Mouse (Mus musculus) liver, embryonic 11.5 days (tissue): ENCODE results near the gene Brd4. TPM values are rescaled to one million over a fixed set of nuclear protein-coding genes. Genes with fewer than 3 reads are reported as not detected.

Experiments used
- ATAC-seq: fragments of 200-750 bp; cut with Nextera tagmentation; replicated peaks from 2 replicates; pipeline ENCODE4 v1.8.0; 2017; ENCODE audit warnings: moderate number of reproducible peaks, mild to moderate bottlenecking, moderate TSS enrichment, moderate library complexity; ENCODE audit not compliant: low FRiP score
- DNase-seq: peaks from one replicate; pipeline ENCODE4 v3.0.0-alpha.2; 2017; ENCODE audit warnings: low spot score
- H3K27ac ChIP-seq: fragments of 300-500 bp; sonication (generic); 2 replicates; pipeline ENCODE4 v1.5.1; 2014; ENCODE audit warnings: mild to moderate bottlenecking, low read depth, low read length, control low read depth
- H3K27me3 ChIP-seq: fragments of 300-500 bp; sonication (generic); replicated peaks from 2 replicates; pipeline ENCODE4 v1.6.1; 2014; ENCODE audit warnings: low read length, mixed read lengths; ENCODE audit not compliant: control insufficient read depth, insufficient read depth
- H3K36me3 ChIP-seq: fragments of 300-500 bp; sonication (generic); 2 replicates; pipeline ENCODE4 v1.6.1; 2014; ENCODE audit warnings: mild to moderate bottlenecking, low read length, moderate library complexity, mixed read lengths; ENCODE audit not compliant: control insufficient read depth, insufficient read depth
- H3K4me1 ChIP-seq: fragments of 300-500 bp; sonication (generic); replicated peaks from 2 replicates; pipeline ENCODE4 v1.6.1; 2014; ENCODE audit warnings: low read length, mixed read lengths; ENCODE audit not compliant: control insufficient read depth, insufficient read depth
- H3K4me2 ChIP-seq: fragments of 300-500 bp; sonication (generic); 2 replicates; pipeline ENCODE4 v1.6.1; 2014; ENCODE audit warnings: mild to moderate bottlenecking, control low read depth, moderate library complexity
- H3K4me3 ChIP-seq: fragments of 300-500 bp; sonication (generic); 2 replicates; pipeline ENCODE4 v1.5.1; 2014; ENCODE audit warnings: low read depth, low read length, control low read depth
- H3K9ac ChIP-seq: fragments of 300-500 bp; sonication (generic); 2 replicates; pipeline ENCODE4 v1.6.1; 2014; ENCODE audit warnings: low read depth, low read length, control low read depth
- H3K9me3 ChIP-seq: fragments of 300-500 bp; sonication (generic); 2 replicates; pipeline ENCODE4 v1.6.1; 2016; ENCODE audit warnings: low read length, inconsistent platforms, mixed read lengths; ENCODE audit not compliant: control insufficient read depth
- WGBS: fragments of 180-500 bp; shearing (Covaris S2); extraction: QIAGEN DNeasy Blood & Tissue Kit; methylation state at CpG from one replicate; pipeline ENCODE4 v1.1.7; 2014; 5-methylcytosine and 5-hydroxymethylcytosine counted together
- polyA plus RNA-seq: library from polyadenylated mRNA; unstranded; fragments of >200 nt; fragmentation: Nextera tagmentation; extraction: Ambion mirVana; gene quantifications from 2 replicates; pipeline ENCODE4 v1.2.1, GENCODE M21; 2014

The Brd4 gene
- polyA plus RNA-seq, 1 experiment from 2014 or later = 97.6 TPM

DNA sequence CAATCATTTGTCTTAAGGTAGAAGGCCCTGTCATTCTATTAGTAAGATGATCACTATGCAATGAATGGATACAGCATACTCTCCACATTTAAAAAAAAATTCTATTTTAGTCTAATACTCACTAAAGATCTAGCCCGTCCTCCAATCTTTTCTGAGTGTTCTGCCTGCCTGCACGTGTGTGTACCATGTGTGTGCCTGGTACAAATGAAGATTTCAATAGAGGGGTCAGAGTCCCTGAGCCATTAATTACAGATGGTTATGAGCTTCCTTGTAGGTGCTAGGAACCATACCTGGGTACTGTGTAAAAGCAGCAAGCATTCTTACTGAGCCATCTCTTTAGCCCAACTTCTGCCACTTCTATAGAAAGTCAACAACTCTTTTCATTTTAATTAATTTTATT is 27.6 kb downstream of the Brd4 start:
- Histone ChIP-seq H3K27me3 (no peaks in the 10 kb centered on the region), H3K9me3 (no peaks in the 10 kb centered on the region), H3K4me2 (no peak overlapping the region), H3K36me3 (no peaks in the 10 kb centered on the region; the same call in 1 of the 2 replicates), H3K27ac (no peak overlapping the region), H3K4me3 (no peak overlapping the region), H3K9ac (no peak overlapping the region), H3K4me1 (peaks cover 33% of the 10 kb centered on the region)
- WGBS = 73% methylated on average over 2 of the region's 2 CpGs
- ATAC-seq (no peak), DNase-seq (no peak)

DNA sequence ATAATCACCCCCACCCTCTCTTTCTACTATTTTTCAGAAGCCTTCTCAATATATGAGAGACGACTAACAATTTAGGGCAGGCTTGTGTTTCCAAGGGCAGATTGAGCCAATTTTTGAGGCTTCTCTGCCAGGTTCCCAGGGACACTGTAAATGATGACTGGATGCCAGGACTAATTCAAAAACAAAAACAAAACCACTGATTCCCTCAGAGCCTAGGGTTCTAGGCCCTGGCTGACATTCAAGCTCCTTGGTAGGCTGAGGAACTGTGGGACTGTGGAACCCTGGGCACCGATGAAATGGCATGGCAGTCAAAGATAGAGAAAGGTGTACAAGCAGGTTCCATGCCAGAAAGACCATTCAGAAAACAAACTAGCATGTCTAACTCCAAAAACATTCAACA is 31.3 kb downstream of the Brd4 start:
- no peak for ATAC-seq
- no peak for DNase-seq
- H3K27me3 ChIP-seq = no peaks in the 10 kb centered on the region
- WGBS = 92% methylated on average over 2 of the region's 2 CpGs
- no peak overlapping the region for H3K4me2 ChIP-seq
- no peak overlapping the region for H3K4me3 ChIP-seq
- peaks cover 22% of the 10 kb centered on the region for H3K4me1 ChIP-seq
- no peak overlapping the region for H3K9ac ChIP-seq
- H3K36me3 ChIP-seq = no peaks in the 10 kb centered on the region; the same call in 1 of the 2 replicates
- H3K27ac ChIP-seq = no peak overlapping the region
- no peaks in the 10 kb centered on the region for H3K9me3 ChIP-seq

DNA sequence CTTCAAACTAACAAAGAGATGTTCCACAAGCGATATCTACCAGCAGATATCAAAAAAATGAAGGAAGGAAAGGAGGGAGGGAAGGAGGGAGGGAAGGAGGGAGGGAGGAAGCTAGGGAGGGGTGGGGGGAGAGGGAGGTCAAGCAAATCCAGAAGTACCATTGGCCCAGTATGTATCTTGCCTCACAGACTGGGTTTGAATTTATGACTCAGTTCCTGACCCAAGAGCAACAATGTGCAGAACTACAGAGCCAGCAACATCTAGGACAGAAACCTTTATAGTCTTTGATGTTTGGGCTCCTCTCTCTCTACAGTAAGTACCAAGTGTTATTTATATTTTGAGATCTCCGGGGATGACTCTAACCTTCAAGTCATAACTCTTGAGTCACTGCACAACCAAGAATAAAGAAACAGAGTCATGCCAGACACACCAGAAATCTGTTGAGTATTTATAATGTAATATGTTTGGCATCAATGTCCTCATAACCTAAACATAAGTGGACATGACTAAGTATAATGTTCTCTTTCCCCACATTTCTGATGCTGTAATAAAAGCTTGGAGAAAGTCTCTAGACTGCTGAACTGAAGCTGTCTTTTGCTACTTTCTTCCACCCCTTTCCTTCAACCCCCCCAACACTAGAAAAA is 32.6 kb downstream of the Brd4 start:
- WGBS = 74% methylated on average over 2 of the region's 2 CpGs
- Histone ChIP-seq H3K4me1 (peaks cover 9% of the 10 kb centered on the region; the same call in 1 of the 2 replicates), H3K4me3 (no peak overlapping the region), H3K27ac (no peak overlapping the region), H3K36me3 (no peaks in the 10 kb centered on the region), H3K9ac (no peak overlapping the region), H3K9me3 (no peaks in the 10 kb centered on the region), H3K27me3 (no peaks in the 10 kb centered on the region), H3K4me2 (no peak overlapping the region)
- no peak for ATAC-seq
- DNase-seq = no peak

DNA sequence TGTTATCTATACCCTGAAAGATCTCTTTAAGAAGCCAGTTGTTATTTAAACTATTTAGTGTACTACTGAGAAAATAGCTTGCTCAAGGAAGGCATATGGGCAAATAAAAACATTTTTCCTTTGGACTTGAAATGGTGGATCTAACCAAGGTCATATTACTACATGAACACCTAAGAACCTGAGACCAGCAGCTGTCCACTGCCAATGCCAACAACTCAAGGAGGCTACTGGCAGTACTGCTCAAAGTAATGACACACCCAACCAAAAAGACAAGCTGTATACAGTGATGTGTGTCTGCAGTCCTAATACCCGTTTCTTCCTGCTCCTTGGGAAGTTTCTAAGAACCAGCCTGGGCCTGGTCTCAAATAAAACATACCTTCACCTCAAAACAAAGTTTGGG is 34.5 kb downstream of the Brd4 start:
- WGBS = 82% methylated on average over 1 of the region's 1 CpGs
- no peak for ATAC-seq
- Histone ChIP-seq H3K36me3 (no peaks in the 10 kb centered on the region), H3K9ac (no peak overlapping the region), H3K9me3 (no peaks in the 10 kb centered on the region), H3K27me3 (no peaks in the 10 kb centered on the region), H3K4me3 (no peak overlapping the region), H3K27ac (no peak overlapping the region), H3K4me2 (no peak overlapping the region), H3K4me1 (0 out of 2 replicates have a peak, but pooled peaks cover 10% of the 10 kb centered on the region)
- DNase-seq = no peak

DNA sequence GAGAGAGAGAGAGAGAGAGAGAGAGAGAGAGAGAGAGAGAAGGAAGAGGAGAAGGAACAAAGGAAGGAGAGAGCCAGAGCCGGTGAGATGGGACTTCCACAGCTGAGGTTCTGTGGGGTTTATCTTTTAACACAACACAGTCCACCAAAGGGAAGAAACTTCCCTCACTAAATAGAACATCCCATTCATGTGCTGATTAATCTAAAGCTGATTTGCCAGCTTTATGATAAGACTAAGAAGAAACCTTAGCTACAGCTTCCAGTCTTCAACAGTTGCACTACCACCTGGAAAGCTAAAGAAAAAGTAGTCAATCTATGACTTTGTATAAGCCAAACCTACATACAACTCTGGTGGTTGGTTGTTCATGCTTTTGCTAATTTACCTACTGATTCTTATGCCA is 36.3 kb downstream of the Brd4 start:
- Histone ChIP-seq H3K27me3 (no peaks in the 10 kb centered on the region), H3K4me3 (no peak overlapping the region), H3K4me1 (0 out of 2 replicates have a peak, but pooled peaks cover 5% of the 10 kb centered on the region), H3K9ac (no peak overlapping the region), H3K27ac (no peak overlapping the region), H3K36me3 (no peaks in the 10 kb centered on the region), H3K4me2 (no peak overlapping the region), H3K9me3 (no peaks in the 10 kb centered on the region)
- WGBS = 67% methylated on average over 1 of the region's 1 CpGs
- DNase-seq = no peak
- ATAC-seq = no peak

DNA sequence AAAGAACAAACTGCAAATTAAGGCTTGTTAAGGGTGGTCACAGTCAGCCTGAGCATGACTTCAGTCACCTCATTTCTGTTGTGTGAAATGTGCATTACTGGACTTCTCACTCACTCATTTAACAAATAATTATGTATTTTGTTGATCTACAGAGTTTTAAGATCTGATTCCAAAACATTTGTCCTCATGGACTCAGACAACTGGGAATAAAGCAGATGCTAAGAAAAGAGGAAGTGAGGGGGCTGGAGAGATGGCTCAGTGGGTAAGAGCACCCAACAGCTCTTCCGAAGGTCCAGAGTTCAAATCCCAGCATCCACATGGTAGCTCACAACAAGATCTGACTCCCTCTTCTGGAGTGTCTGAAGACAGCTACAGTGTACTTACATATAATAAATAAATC is 36.9 kb downstream of the Brd4 start:
- no peak overlapping the region for H3K9ac ChIP-seq
- no peak for DNase-seq

DNA sequence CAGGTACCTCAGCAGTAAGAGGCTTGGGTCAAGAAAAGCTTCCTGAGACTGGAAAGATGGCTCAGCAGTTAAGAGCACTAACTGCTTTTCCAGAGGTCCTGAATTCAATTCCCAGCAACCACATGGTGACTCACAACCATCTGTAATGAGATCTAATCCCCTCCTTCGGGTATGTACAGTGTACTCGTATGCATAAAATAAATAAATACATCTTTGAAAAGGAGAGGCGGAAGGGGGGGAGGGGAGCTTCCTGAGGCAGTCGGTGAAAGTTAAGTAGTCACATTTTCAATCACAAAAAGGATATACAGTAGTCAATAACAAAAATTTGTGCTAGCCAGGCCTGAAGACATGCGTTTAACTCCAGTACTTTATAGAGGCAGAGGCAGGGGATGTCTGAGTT is 38.4 kb downstream of the Brd4 start:
- Histone ChIP-seq H3K9me3 (no peaks in the 10 kb centered on the region), H3K36me3 (0 out of 2 replicates have a peak, but pooled peaks cover 2% of the 10 kb centered on the region)
- WGBS = 72% methylated on average over 5 of the region's 5 CpGs

More for the DNA sequence above, 36.9 kb downstream of the Brd4 start:
- Histone ChIP-seq H3K4me3 (no peak overlapping the region), H3K27me3 (no peaks in the 10 kb centered on the region), H3K9me3 (no peaks in the 10 kb centered on the region), H3K27ac (no peak overlapping the region), H3K4me1 (0 out of 2 replicates have a peak, but pooled peaks cover 5% of the 10 kb centered on the region), H3K4me2 (no peak overlapping the region), H3K36me3 (no peaks in the 10 kb centered on the region)
- ATAC-seq = no peak
- WGBS = 97% methylated on average over 1 of the region's 1 CpGs

DNA sequence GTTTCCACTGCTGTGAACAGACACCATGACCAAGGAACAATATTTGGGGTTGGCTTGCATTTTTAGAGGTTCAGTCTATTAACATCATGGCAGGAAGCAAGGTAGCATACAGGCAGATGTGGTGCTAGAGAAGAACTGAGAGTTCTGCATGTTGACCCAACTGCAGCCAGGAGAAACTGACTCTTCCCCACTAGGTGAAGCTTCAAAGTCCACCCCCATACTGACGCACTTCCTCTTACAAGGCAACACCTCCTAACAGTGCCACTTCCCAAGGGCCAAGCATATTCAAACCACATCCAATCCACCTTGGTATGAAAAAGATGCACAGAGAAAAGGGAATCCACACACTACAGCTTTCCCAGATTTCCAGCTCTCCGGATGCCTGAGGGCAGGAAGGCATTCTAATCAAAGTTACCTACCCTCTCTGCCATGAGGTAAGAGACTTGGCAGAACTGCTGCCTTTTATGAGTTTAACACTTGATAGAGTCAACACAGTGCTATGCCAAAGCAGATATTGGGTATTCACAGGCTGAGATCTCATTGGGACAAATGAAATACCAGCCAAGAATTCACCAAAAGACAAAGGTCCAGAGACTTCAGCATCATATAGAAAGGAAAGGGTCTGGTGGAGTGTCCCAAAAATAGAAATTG is 43.5 kb downstream of the Brd4 start:
- DNase-seq = no peak
- no peak overlapping the region for H3K4me3 ChIP-seq
- no peak for ATAC-seq
- 76% methylated on average over 2 of the region's 2 CpGs for WGBS
- H3K27me3 ChIP-seq = no peaks in the 10 kb centered on the region
- H3K36me3 ChIP-seq = 0 out of 2 replicates have a peak, but pooled peaks cover 2% of the 10 kb centered on the region
- no peak overlapping the region for H3K9ac ChIP-seq
- no peaks in the 10 kb centered on the region for H3K9me3 ChIP-seq
- no peak overlapping the region for H3K27ac ChIP-seq
- peaks cover 15% of the 10 kb centered on the region; the same call in 1 of the 2 replicates for H3K4me1 ChIP-seq
- H3K4me2 ChIP-seq = no peak overlapping the region

More for the DNA sequence above, 38.4 kb downstream of the Brd4 start:
- DNase-seq (no peak), ATAC-seq (no peak)
- H3K27ac ChIP-seq = no peak overlapping the region
- no peak overlapping the region for H3K4me3 ChIP-seq
- H3K27me3 ChIP-seq = no peaks in the 10 kb centered on the region
- H3K9ac ChIP-seq = no peak overlapping the region
- H3K4me2 ChIP-seq = no peak overlapping the region
- peaks cover 5% of the 10 kb centered on the region; the same call in 1 of the 2 replicates for H3K4me1 ChIP-seq

DNA sequence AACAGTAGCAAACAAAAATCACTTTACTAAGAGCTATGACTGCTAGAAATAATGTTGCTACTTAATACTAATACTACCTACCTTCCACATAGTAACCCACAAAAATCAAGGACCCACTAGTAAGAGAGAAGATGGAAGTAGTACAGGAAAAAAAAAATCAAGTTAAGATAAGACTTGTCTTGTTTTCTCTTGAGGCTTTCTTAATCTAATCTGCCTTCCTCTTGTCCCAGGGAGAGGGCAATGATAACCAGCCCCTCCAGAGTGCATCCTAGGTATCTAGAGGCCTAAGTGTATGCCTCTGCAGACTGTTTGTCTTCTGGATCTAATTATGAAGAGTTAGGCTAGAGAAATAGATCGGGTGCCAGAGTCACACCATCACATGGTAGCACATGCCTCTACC is 45.9 kb downstream of the Brd4 start:
- no peak overlapping the region for H3K4me2 ChIP-seq
- ATAC-seq = no peak
- WGBS = 44% methylated on average over 1 of the region's 1 CpGs

More for the DNA sequence above, 45.9 kb downstream of the Brd4 start:
- Histone ChIP-seq H3K36me3 (0 out of 2 replicates have a peak, but pooled peaks cover 2% of the 10 kb centered on the region), H3K27me3 (no peaks in the 10 kb centered on the region), H3K4me3 (no peak overlapping the region), H3K9ac (no peak overlapping the region), H3K27ac (no peak overlapping the region), H3K9me3 (no peaks in the 10 kb centered on the region), H3K4me1 (peaks cover 15% of the 10 kb centered on the region; the same call in 1 of the 2 replicates)
- no peak for DNase-seq
